Mouse (Mus musculus) midbrain, embryonic 10.5 days (tissue): ENCODE data around the gene Cacnb4. TPM values are rescaled to one million over a fixed set of nuclear protein-coding genes. Genes with fewer than 3 reads are reported as not detected.

ENCODE experiments used
- DNase-seq: peaks from one replicate; pipeline ENCODE4 v3.0.0-alpha.2; 2017; ENCODE audit warnings: low spot score
- H3K27ac ChIP-seq: fragments of 300-500 bp; sonication (generic); replicated peaks from 2 replicates; pipeline ENCODE4 v1.5.1; 2016; ENCODE audit warnings: mild to moderate bottlenecking
- H3K27me3 ChIP-seq: fragments of 300-500 bp; sonication (generic); 2 replicates; pipeline ENCODE4 v1.6.1; 2016; ENCODE audit warnings: low read depth, mild to moderate bottlenecking; ENCODE audit not compliant: poor library complexity, severe bottlenecking
- H3K36me3 ChIP-seq: fragments of 300-500 bp; sonication (generic); 2 replicates; pipeline ENCODE4 v1.6.1; 2016; ENCODE audit warnings: mild to moderate bottlenecking, moderate library complexity
- H3K4me1 ChIP-seq: fragments of 300-500 bp; sonication (generic); 2 replicates; pipeline ENCODE4 v1.6.1; 2016
- H3K4me3 ChIP-seq: fragments of 300-500 bp; sonication (generic); 2 replicates; pipeline ENCODE4 v1.5.1; 2016; ENCODE audit warnings: mild to moderate bottlenecking, moderate library complexity
- H3K9me3 ChIP-seq: fragments of 300-500 bp; sonication (generic); replicated peaks from 2 replicates; pipeline ENCODE4 v1.6.1; 2016; ENCODE audit warnings: mild to moderate bottlenecking
- WGBS: fragments of 180-500 bp; shearing (Covaris S2); methylation state at CpG from one replicate; pipeline ENCODE4 v1.1.7; 2016; 5-methylcytosine and 5-hydroxymethylcytosine counted together
- polyA plus RNA-seq: library from polyadenylated mRNA; unstranded; fragments of >200 nt; fragmentation: Nextera tagmentation; extraction: Ambion mirVana; gene quantifications from 2 replicates; pipeline ENCODE4 v1.2.1, GENCODE M21; 2016

Cacnb4 gene
- polyA plus RNA-seq, 1 experiment from 2014 or later, result 1.0 TPM

- Histone ChIP-seq H3K27me3 (0 out of 2 replicates have a peak, but pooled peaks cover 9% of the 10 kb centered on the region), H3K4me3 (no peak overlapping the region), H3K27ac (no peak overlapping the region), H3K9me3 (no peaks in the 10 kb centered on the region), H3K4me1 (no peaks in the 10 kb centered on the region), H3K36me3 (no peaks in the 10 kb centered on the region)
- WGBS, result 88% methylated on average over 4 of the region's 4 CpGs
- DNase-seq, result no peak
These were observed 206.5 kb downstream of the Cacnb4 start for GRCm38 (mm10) chr2:52470044-52470560.

- H3K36me3 ChIP-seq, result no peaks in the 10 kb centered on the region
- H3K27ac ChIP-seq, result no peak overlapping the region
- H3K9me3 ChIP-seq, result no peaks in the 10 kb centered on the region
- H3K4me1 ChIP-seq, result no peaks in the 10 kb centered on the region
- no peak overlapping the region for H3K4me3 ChIP-seq
- DNase-seq, result no peak
- 89% methylated on average over 6 of the region's 6 CpGs for WGBS
- no peaks in the 10 kb centered on the region for H3K27me3 ChIP-seq
These were observed 209.0 kb downstream of the Cacnb4 start for GRCm38 (mm10) chr2:52467629-52468028.

DNA sequence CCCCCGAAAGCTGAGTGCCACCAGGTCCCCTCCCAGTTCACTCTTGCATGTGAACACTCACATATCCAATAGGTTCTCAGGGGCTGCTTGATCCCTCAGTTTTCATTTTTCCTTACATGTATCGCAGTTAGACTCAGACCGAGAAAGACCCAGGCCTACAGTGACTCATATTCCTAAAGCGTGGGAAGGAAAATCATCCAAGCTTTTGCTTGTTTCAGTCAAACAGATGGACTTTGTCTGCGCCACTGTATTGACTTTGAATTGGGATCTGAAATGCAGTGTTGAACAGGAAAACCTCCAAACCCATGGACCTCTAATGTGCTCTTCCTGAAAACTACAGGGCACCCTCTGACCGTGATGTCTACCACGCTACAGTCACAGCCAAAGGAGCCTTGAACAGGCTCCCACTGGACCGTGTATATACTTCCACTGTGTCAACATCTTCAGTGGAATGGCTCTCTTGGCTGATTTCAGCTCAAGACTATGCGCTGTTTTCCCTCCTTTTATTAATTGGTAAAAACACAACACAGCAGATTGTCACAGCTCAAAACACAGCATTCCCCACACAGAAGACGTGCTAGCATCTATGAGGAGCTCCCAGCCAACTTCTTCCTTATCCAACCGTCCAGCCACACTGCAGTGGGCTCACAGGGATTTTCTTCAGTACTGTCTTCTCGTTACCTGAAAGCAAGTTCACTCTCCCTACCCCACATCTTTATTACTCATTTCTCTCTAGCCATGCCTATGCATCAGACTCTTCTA is 215.2 kb downstream of the Cacnb4 start:
- WGBS, result 90% methylated on average over 12 of the region's 12 CpGs
- no peaks in the 10 kb centered on the region for H3K36me3 ChIP-seq
- no peaks in the 10 kb centered on the region for H3K27me3 ChIP-seq
- no peaks in the 10 kb centered on the region for H3K4me1 ChIP-seq
- no peak for DNase-seq
- no peak overlapping the region for H3K27ac ChIP-seq
- no peaks in the 10 kb centered on the region for H3K9me3 ChIP-seq
- H3K4me3 ChIP-seq, result no peak overlapping the region

DNA sequence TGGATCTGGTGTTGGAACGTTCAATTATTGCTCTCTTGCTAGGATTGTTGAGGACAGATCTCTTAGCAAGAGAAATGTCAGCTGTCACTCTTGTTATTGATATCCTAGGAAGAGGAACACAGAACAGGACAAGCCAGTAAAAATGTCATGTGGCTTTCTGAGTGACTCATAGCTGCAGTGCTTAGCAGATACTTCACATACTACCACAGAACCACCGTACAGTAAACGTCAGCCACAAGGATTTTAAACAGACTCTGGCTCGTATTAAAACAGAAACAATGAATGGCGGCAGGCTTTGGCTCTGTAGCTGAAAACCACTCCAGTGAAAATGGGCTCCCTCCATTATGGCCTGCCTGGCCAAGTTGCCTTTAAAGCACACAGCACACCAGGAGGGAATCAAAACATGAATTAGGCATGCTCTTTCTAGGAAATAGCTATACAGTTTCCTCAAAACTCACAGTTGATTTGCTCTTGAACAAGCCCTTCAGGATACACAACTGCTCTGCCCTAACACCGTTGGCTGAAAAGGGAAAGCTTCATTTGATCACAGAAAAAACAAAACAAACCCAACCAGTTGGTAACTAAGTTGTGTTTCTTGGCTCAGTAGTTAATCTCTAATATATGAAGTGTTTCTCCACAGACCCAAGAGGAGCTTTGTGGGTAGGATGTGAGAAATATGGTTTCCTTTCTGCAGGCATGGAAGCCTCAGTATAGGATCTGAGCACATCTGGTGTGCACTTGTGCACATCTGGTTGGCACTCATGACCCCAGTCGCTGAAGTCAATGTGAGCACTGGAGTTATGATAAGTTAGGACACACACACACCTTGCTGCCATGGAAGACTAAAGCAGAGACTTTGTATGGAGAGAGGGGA is 220.8 kb downstream of the Cacnb4 start:
- H3K9me3 ChIP-seq, result no peaks in the 10 kb centered on the region
- WGBS, result 84% methylated on average over 7 of the region's 7 CpGs
- H3K4me3 ChIP-seq, result no peak overlapping the region
- no peaks in the 10 kb centered on the region for H3K4me1 ChIP-seq
- no peaks in the 10 kb centered on the region for H3K36me3 ChIP-seq
- H3K27me3 ChIP-seq, result no peaks in the 10 kb centered on the region
- H3K27ac ChIP-seq, result no peak overlapping the region
- no peak for DNase-seq

GRCm38 (mm10) chr2:52449818-52450217 is 226.8 kb downstream of the Cacnb4 start:
- no peaks in the 10 kb centered on the region for H3K4me1 ChIP-seq
- no peak overlapping the region for H3K4me3 ChIP-seq
- no peaks in the 10 kb centered on the region for H3K36me3 ChIP-seq
- no peaks in the 10 kb centered on the region for H3K9me3 ChIP-seq
- no peaks in the 10 kb centered on the region for H3K27me3 ChIP-seq
- H3K27ac ChIP-seq, result no peak overlapping the region
- DNase-seq, result no peak
- WGBS, result 91% methylated on average over 8 of the region's 8 CpGs

GRCm38 (mm10) chr2:52448916-52449315 is 227.7 kb downstream of the Cacnb4 start:
- DNase-seq, result no peak
- H3K36me3 ChIP-seq, result no peaks in the 10 kb centered on the region
- H3K4me1 ChIP-seq, result no peaks in the 10 kb centered on the region
- H3K9me3 ChIP-seq, result no peaks in the 10 kb centered on the region
- no peaks in the 10 kb centered on the region for H3K27me3 ChIP-seq
- no peak overlapping the region for H3K27ac ChIP-seq
- no peak overlapping the region for H3K4me3 ChIP-seq
- 83% methylated on average over 1 of the region's 1 CpGs for WGBS

GRCm38 (mm10) chr2:52446648-52447047 is 230.0 kb downstream of the Cacnb4 start:
- 86% methylated on average over 5 of the region's 5 CpGs for WGBS

GRCm38 (mm10) chr2:52442125-52442524 is 234.5 kb downstream of the Cacnb4 start:
- H3K27me3 ChIP-seq, result no peaks in the 10 kb centered on the region
- H3K36me3 ChIP-seq, result no peaks in the 10 kb centered on the region
- no peak overlapping the region for H3K4me3 ChIP-seq
- H3K27ac ChIP-seq, result no peak overlapping the region
- peaks cover 9% of the 10 kb centered on the region for H3K4me1 ChIP-seq
- DNase-seq, result no peak
- 41% methylated on average over 5 of the region's 5 CpGs for WGBS
- H3K9me3 ChIP-seq, result no peaks in the 10 kb centered on the region

More at GRCm38 (mm10) chr2:52446648-52447047, 230.0 kb downstream of the Cacnb4 start:
- Histone ChIP-seq H3K27me3 (no peaks in the 10 kb centered on the region), H3K9me3 (no peaks in the 10 kb centered on the region), H3K36me3 (no peaks in the 10 kb centered on the region), H3K4me1 (peaks cover 6% of the 10 kb centered on the region), H3K27ac (no peak overlapping the region), H3K4me3 (no peak overlapping the region)
- DNase-seq, result no peak

DNA sequence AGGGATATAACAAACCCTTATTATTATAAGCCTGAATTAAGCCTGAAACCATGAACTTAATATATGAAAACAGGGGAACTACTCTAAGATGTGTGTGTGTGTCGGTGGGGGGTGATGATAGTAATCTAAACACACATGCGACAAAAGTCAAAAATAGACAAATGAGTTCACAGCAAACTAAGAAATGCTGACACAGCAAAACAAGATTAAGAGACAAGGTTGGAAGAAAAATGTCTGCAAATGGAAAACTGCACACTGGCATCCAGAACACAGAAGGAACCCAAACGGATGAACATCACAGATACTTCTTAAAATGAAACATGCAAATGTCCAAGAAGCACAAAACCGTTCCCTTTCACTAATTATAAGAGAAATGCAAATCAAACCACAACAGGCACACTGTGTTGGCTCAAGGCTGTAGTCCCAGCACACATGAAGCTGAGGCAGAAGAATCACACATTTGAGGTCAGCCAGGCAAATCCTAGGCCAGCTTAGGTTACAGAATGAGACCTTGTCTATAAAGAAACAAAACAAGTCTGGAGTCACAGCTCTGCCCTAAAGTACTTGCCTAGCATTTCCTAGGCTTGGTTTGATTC is 236.1 kb downstream of the Cacnb4 start:
- Histone ChIP-seq H3K36me3 (no peaks in the 10 kb centered on the region), H3K4me1 (peaks cover 9% of the 10 kb centered on the region), H3K27ac (no peak overlapping the region), H3K4me3 (no peak overlapping the region), H3K27me3 (no peaks in the 10 kb centered on the region), H3K9me3 (no peaks in the 10 kb centered on the region)
- 94% methylated on average over 4 of the region's 4 CpGs for WGBS
- DNase-seq, result no peak

DNA sequence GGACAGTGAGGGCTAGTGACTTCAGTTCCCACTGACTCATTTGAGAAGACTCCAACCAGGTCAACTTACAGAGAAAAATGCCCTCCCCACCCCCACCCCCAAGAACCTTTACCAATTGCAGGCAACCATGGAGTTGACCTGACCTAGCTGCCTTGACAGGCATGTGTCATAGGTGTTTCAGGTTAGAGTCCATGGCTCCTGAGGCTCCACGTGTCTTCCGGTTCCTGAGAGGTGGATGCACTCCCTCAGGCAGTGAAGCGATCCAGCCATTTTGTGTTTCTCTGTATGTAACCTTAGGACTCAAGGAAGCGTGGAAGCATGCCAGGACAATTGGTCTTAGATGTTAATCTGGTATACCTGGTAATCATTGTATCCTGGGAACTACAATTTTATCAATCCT is 238.2 kb downstream of the Cacnb4 start:
- Histone ChIP-seq H3K4me3 (no peak overlapping the region), H3K27me3 (no peaks in the 10 kb centered on the region), H3K9me3 (no peaks in the 10 kb centered on the region), H3K27ac (no peak overlapping the region), H3K4me1 (peaks cover 9% of the 10 kb centered on the region), H3K36me3 (no peaks in the 10 kb centered on the region)
- DNase-seq, result no peak
- 89% methylated on average over 4 of the region's 4 CpGs for WGBS

GRCm38 (mm10) chr2:52438013-52438412 is 238.6 kb downstream of the Cacnb4 start:
- 76% methylated on average over 6 of the region's 6 CpGs for WGBS
- no peaks in the 10 kb centered on the region for H3K27me3 ChIP-seq
- DNase-seq, result no peak
- no peaks in the 10 kb centered on the region for H3K9me3 ChIP-seq
- H3K27ac ChIP-seq, result no peak overlapping the region
- no peaks in the 10 kb centered on the region for H3K36me3 ChIP-seq
- H3K4me3 ChIP-seq, result no peak overlapping the region
- H3K4me1 ChIP-seq, result peaks cover 9% of the 10 kb centered on the region

- H3K9me3 ChIP-seq, result no peaks in the 10 kb centered on the region
- H3K27ac ChIP-seq, result no peak overlapping the region
- WGBS, result 88% methylated on average over 14 of the region's 14 CpGs
- no peak for DNase-seq
- no peaks in the 10 kb centered on the region for H3K27me3 ChIP-seq
- H3K36me3 ChIP-seq, result no peaks in the 10 kb centered on the region
- H3K4me1 ChIP-seq, result no peaks in the 10 kb centered on the region
- no peak overlapping the region for H3K4me3 ChIP-seq
These were observed 240.6 kb downstream of the Cacnb4 start for GRCm38 (mm10) chr2:52435919-52436632.
